Mouse (Mus musculus) hindbrain, embryonic 13.5 days (tissue): Measurements from ENCODE around the gene Mdga2. TPM values are rescaled to one million over a fixed set of nuclear protein-coding genes. Genes with fewer than 3 reads are reported as not detected.

Source experiments
- ATAC-seq: fragments of 200-750 bp; cut with Nextera tagmentation; 2 replicates; pipeline ENCODE4 v1.8.0; 2017; ENCODE audit warnings: moderate TSS enrichment; ENCODE audit not compliant: low FRiP score
- H3K27ac ChIP-seq: fragments of 300-500 bp; sonication (generic); 2 replicates; pipeline ENCODE4 v1.5.1; 2015; ENCODE audit warnings: inconsistent platforms, mild to moderate bottlenecking, moderate library complexity
- H3K27me3 ChIP-seq: fragments of 300-500 bp; sonication (generic); 2 replicates; pipeline ENCODE4 v1.6.1; 2015; ENCODE audit warnings: mild to moderate bottlenecking, inconsistent platforms
- H3K36me3 ChIP-seq: fragments of 300-500 bp; sonication (generic); 2 replicates; pipeline ENCODE4 v1.6.1; 2015; ENCODE audit warnings: mild to moderate bottlenecking, inconsistent platforms
- H3K4me1 ChIP-seq: fragments of 300-500 bp; sonication (generic); replicated peaks from 2 replicates; pipeline ENCODE4 v1.6.1; 2015; ENCODE audit warnings: inconsistent platforms
- H3K4me2 ChIP-seq: fragments of 300-500 bp; sonication (generic); 2 replicates; pipeline ENCODE4 v1.6.1; 2015; ENCODE audit warnings: inconsistent platforms, mild to moderate bottlenecking, moderate library complexity
- H3K4me3 ChIP-seq: fragments of 300-500 bp; sonication (generic); 2 replicates; pipeline ENCODE4 v1.5.1; 2015; ENCODE audit warnings: mild to moderate bottlenecking, inconsistent platforms
- H3K9ac ChIP-seq: fragments of 300-500 bp; sonication (generic); 2 replicates; pipeline ENCODE4 v1.6.1; 2015; ENCODE audit warnings: mild to moderate bottlenecking, inconsistent platforms
- H3K9me3 ChIP-seq: fragments of 300-500 bp; sonication (generic); 2 replicates; pipeline ENCODE4 v1.6.1; 2016; ENCODE audit warnings: inconsistent platforms
- WGBS: fragments of 180-500 bp; shearing (Covaris S2); methylation state at CpG from one replicate; pipeline ENCODE4 v1.1.7; 2015; 5-methylcytosine and 5-hydroxymethylcytosine counted together
- polyA plus RNA-seq: library from polyadenylated mRNA; unstranded; fragments of >200 nt; fragmentation: Nextera tagmentation; extraction: Ambion mirVana; gene quantifications from 2 replicates; pipeline ENCODE4 v1.2.1, GENCODE M21; 2015

Gene Mdga2
- polyA plus RNA-seq, 1 experiment from 2014 or later = 24.5 TPM

DNA sequence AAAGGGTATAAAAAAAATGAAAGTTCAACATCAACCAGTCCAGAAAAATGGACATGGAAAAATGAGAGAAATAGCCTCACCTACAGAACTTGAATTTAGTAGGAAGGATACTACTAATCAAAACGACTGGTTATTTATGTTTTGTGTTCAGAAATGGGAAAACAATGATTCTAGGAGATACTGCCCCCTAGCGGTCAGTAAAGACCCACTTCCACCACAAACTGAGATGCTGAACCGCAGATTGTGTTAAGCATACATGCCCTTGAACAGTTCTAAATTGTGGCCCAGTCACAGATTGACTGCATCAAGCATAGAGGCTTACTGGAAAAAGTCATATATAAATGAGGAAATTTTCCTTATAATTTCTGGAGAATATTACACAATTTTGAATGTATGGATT lies 369.2 kb downstream of the Mdga2 start:
- Histone ChIP-seq H3K27me3 (no peaks in the 10 kb centered on the region), H3K4me2 (no peak overlapping the region), H3K9ac (no peak overlapping the region), H3K27ac (no peak overlapping the region), H3K36me3 (no peaks in the 10 kb centered on the region), H3K4me1 (no peaks in the 10 kb centered on the region), H3K9me3 (no peaks in the 10 kb centered on the region), H3K4me3 (no peak overlapping the region)
- ATAC-seq = no peak
- WGBS = 19% methylated on average over 3 of the region's 3 CpGs

DNA sequence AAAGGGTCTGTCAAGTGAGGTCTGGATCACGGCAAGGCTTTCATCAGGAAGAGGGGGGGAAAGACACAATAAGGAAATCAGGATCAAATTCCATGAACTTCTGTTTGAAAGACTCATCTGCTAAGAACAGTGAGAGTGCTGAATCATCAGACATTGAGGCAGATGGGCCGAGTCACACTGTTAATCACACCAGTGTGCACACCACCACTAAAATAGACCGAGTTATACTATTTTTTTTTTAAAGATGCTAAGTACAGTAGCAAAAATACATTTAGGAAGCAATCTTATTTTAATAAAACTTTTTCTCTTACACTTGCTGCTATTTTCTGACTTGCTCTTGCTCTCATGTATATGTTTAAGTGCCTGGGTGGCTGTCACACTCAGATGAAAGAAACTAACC lies 382.0 kb downstream of the Mdga2 start:
- Histone ChIP-seq H3K27ac (no peak overlapping the region), H3K36me3 (no peaks in the 10 kb centered on the region), H3K27me3 (no peaks in the 10 kb centered on the region), H3K9ac (no peak overlapping the region), H3K4me1 (no peaks in the 10 kb centered on the region), H3K4me2 (no peak overlapping the region), H3K9me3 (no peaks in the 10 kb centered on the region), H3K4me3 (no peak overlapping the region)
- WGBS = 59% methylated on average over 3 of the region's 3 CpGs
- ATAC-seq = no peak

DNA sequence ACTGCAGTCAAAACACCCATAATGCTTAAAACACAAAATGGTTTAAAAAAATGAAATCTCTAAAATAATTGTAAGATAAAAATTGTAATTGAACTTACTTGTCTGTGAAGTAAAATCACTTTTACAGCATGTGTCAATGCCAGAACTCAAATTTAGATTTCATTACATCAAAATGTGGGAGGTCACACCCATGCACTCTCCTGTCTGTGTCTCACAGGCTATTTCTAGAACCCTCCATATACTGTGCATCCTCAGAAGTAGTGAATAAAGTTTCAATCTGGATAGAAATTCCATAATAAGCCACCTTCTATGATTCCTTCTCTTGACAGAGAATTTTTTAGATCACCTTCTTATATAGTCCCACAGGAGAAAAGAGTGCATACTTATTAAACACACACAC lies 466.7 kb downstream of the Mdga2 start:
- Histone ChIP-seq H3K4me2 (no peak overlapping the region), H3K9ac (no peak overlapping the region), H3K4me1 (no peaks in the 10 kb centered on the region), H3K36me3 (no peaks in the 10 kb centered on the region), H3K9me3 (no peaks in the 10 kb centered on the region), H3K27ac (no peak overlapping the region), H3K4me3 (no peak overlapping the region), H3K27me3 (no peaks in the 10 kb centered on the region)
- ATAC-seq = no peak

DNA sequence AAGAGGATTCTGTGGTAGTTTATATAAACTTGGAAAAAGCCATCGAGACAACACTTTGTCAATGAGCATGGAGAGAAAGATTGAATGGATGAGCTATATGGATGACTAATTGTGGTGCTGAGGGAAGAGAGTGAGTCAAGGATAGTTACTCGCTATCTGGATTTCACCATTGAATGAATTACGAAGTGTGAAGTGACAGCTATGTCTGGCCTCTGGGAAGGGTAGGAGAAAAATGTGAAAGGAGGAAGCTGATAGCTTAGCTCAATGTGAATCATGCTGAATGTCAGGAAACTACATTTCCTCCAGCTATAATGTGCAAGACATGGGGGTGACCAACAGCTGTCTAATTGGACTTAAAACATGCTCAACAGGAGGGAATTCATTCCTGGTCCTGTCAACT lies 487.8 kb downstream of the Mdga2 start:
- ATAC-seq = no peak

DNA sequence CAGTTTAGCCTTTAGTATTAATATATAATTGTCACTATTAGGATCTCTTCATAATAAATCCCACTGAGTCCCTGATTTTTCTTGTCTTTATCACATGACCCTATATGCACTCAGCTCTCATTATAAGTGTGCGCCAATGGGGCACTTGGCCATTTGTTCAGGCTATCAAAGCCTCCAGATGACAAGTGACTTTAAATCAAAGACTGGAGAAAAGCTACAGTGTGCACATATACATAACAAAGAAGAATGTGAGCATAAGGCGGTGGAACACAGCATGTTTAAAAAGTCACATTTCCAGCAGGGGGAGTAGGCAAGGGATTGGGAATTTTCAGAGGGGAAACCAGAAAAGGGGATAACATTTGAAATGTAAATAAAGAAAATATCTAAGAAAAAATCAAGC lies 497.9 kb downstream of the Mdga2 start:
- ATAC-seq = no peak
- H3K9me3 ChIP-seq = no peaks in the 10 kb centered on the region
- H3K36me3 ChIP-seq = no peaks in the 10 kb centered on the region
- no peaks in the 10 kb centered on the region for H3K27me3 ChIP-seq
- no peak overlapping the region for H3K9ac ChIP-seq
- WGBS = 30% methylated on average over 2 of the region's 2 CpGs
- no peaks in the 10 kb centered on the region for H3K4me1 ChIP-seq
- no peak overlapping the region for H3K27ac ChIP-seq
- no peak overlapping the region for H3K4me3 ChIP-seq
- H3K4me2 ChIP-seq = no peak overlapping the region

More for the DNA sequence above, 487.8 kb downstream of the Mdga2 start:
- Histone ChIP-seq H3K36me3 (no peaks in the 10 kb centered on the region), H3K9ac (no peak overlapping the region), H3K4me3 (no peak overlapping the region), H3K4me1 (no peaks in the 10 kb centered on the region), H3K27me3 (no peaks in the 10 kb centered on the region), H3K4me2 (no peak overlapping the region), H3K9me3 (no peaks in the 10 kb centered on the region), H3K27ac (no peak overlapping the region)
- WGBS = 69% methylated on average over 3 of the region's 3 CpGs

DNA sequence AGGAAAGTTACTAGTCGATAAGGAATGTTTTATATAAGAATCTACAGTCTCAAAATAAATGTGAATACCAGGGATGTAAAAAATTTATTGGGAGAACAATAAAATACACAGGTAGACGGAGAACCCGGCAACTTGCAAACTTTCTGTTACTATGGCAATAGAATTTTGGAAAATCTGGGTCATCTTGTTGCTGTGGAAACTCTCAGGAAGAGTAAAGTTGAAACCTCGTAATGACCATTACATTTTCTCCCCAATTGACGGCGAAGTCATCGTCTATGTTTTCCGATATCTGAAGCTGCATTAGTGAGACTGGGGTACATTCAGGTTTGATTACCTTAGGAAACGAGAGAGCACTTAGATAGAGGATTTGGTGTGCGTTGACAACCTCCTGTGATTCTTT lies 514.0 kb downstream of the Mdga2 start:
- 85% methylated on average over 10 of the region's 10 CpGs for WGBS
- Histone ChIP-seq H3K9me3 (no peaks in the 10 kb centered on the region), H3K4me3 (no peak overlapping the region), H3K27ac (no peak overlapping the region), H3K4me2 (no peak overlapping the region), H3K36me3 (no peaks in the 10 kb centered on the region), H3K27me3 (no peaks in the 10 kb centered on the region), H3K9ac (no peak overlapping the region), H3K4me1 (no peaks in the 10 kb centered on the region)
- ATAC-seq = no peak

DNA sequence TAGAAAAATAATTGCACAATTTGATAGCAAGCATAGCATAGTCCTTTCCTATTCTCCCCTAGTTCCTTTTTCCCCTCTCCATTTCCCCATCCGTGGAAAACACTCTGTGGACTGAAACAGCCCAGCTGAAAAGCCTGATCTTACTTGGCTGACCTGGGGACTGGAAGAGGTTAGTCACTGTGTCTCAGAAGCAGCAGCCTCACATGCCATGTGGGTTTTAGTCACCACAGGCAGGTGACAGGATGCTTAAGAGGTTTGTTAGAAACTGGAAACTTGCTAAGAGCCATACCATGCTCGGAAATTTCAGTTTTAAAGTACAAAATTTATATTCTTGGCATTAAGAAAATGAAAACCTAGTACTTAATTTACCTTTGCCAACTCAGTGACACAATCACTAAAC lies 514.9 kb downstream of the Mdga2 start:
- H3K9me3 ChIP-seq = no peaks in the 10 kb centered on the region
- no peaks in the 10 kb centered on the region for H3K4me1 ChIP-seq
- H3K4me2 ChIP-seq = no peak overlapping the region
- H3K27me3 ChIP-seq = no peaks in the 10 kb centered on the region
- 34% methylated on average over 2 of the region's 2 CpGs for WGBS
- H3K27ac ChIP-seq = no peak overlapping the region
- no peak overlapping the region for H3K4me3 ChIP-seq
- ATAC-seq = no peak
- H3K36me3 ChIP-seq = no peaks in the 10 kb centered on the region
- no peak overlapping the region for H3K9ac ChIP-seq

DNA sequence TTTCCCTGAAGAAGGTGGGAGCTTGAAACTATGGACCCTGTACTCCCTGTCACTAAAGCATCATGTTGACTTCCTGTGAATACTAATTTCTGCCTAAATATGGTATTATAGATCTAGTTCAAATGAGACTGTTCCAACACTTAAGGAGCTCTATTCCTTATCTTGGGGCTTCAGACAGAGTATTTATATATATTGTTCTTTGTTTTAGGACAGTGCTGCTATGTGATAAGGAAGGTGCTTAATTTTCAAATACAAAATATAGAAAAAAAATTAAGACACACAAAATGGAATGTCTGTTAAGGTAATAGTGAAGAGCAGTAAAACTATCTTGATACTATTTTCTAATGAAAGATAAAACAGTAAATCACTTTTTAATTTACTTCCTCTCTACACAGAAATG lies 517.3 kb downstream of the Mdga2 start:
- ATAC-seq = no peak
- no peak overlapping the region for H3K4me3 ChIP-seq
- no peaks in the 10 kb centered on the region for H3K27me3 ChIP-seq
- no peaks in the 10 kb centered on the region for H3K4me1 ChIP-seq
- H3K4me2 ChIP-seq = no peak overlapping the region
- no peak overlapping the region for H3K9ac ChIP-seq
- H3K36me3 ChIP-seq = no peaks in the 10 kb centered on the region
- H3K27ac ChIP-seq = no peak overlapping the region
- no peaks in the 10 kb centered on the region for H3K9me3 ChIP-seq

DNA sequence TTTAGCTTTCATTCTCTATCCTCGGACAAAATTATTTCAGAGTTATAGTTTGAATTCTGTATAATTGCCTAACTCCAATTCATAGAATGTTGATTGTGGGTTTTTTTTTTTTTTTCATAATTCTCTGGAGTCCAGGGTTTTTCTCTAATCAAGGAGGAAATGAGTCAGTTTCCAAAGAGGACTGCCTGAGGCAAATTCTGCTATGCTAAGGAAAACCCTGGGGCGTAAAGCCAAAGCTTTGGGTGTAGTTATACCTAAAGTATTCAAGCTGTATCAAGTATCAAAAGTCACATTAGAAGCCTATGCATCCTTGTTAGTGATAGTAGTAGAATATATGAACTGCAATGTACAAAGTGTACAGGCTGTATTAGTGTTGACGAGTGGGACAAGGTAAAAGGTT lies 519.6 kb downstream of the Mdga2 start:
- no peaks in the 10 kb centered on the region for H3K4me1 ChIP-seq
- H3K4me2 ChIP-seq = no peak overlapping the region
- no peak overlapping the region for H3K27ac ChIP-seq
- no peak overlapping the region for H3K4me3 ChIP-seq
- no peak for ATAC-seq
- WGBS = 91% methylated on average over 3 of the region's 3 CpGs
- H3K36me3 ChIP-seq = no peaks in the 10 kb centered on the region
- H3K9ac ChIP-seq = no peak overlapping the region
- no peaks in the 10 kb centered on the region for H3K27me3 ChIP-seq
- no peaks in the 10 kb centered on the region for H3K9me3 ChIP-seq

DNA sequence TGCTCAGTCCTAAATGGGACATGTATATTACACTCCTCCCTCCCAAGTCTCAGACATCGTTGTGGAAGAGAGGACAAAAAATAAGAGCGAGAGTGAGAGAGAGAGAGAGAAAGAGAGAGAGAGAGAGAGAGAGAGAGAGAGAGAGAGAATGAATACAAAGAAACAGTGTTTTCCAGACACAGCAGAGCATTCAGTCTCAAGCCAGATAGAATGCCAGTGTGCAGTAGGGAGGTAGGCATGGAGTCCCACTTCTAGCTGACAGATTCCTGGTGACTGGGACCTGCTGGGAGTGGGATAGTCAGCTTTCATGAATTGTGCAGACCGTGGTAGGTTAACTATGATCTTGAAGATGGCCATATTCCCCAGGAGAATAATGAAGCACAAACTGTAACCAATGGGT lies 542.8 kb downstream of the Mdga2 start:
- no peaks in the 10 kb centered on the region for H3K9me3 ChIP-seq
- H3K27ac ChIP-seq = no peak overlapping the region
- no peak for ATAC-seq
- 79% methylated on average over 3 of the region's 3 CpGs for WGBS
- H3K9ac ChIP-seq = no peak overlapping the region
- no peaks in the 10 kb centered on the region for H3K36me3 ChIP-seq
- H3K4me1 ChIP-seq = no peaks in the 10 kb centered on the region
- H3K27me3 ChIP-seq = no peaks in the 10 kb centered on the region
- no peak overlapping the region for H3K4me2 ChIP-seq
- H3K4me3 ChIP-seq = no peak overlapping the region

DNA sequence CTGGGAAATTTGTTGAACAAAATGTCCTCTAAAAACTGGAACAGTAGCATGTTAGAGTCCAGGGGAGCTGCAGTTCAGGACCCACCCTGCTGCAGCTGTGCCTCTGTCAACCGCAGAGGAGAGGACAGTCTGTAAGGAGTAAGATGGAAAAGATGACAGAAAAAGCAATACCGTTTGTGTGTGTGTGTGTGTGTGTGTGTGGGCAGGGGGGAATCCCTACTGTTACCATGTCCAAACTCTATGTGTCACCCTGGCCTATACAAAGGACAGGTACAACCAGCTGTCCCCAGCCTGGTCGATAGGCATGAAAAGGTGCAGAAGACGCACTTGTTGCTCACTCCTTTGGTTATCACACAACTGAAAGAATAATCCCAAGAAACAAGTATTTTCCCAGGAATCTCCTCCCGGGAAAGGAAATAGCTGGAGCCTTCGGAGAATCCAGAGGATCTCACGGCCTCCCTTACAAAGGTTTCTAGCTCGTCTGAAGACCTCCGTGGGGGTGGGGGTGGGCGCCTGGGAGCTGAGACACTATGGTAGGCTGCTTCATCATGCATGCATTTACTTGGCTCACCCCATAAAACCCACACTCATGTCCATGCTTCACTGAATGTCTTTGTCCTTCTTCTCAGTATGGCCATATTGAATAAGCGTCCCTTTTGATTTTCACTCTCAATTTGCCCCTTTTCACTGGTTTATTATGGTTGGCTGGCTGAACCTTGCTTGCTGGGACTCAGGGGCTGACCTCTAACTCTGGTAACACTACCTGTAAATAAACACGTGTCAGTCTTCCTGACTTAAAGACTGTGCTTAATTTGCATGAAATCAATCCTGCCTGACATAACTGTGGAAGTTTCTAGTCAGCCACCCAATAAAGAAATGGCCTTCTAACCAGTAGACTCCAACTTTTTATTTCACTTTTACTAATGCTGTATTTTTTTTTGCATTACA lies 573.5 kb downstream of the Mdga2 start:
- Histone ChIP-seq H3K36me3 (no peaks in the 10 kb centered on the region), H3K27me3 (no peaks in the 10 kb centered on the region), H3K4me3 (no peak overlapping the region), H3K4me2 (no peak overlapping the region), H3K9ac (no peak overlapping the region), H3K4me1 (no peaks in the 10 kb centered on the region; the same call in 1 of the 2 replicates), H3K27ac (no peak overlapping the region), H3K9me3 (no peaks in the 10 kb centered on the region)
- WGBS = 38% methylated on average over 12 of the region's 12 CpGs
- ATAC-seq = no peak

DNA sequence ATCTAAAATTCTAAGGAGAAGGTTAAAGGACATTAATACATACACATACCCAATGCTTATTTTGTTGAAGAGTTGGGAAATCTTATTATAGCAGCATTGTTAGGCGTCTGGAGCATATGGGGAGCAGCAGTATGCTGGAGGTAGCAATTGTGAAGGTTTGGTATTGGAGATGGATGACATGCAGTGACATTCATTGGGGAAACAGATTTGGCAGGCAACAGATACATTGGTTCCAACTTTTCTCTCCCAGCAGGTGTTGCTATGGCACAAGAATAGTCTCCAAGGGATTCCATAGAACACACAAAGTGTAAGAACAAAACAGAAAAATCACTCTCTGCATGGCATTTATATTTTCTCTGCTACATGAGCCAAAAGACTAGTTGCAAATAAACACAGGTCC lies 581.9 kb downstream of the Mdga2 start:
- Histone ChIP-seq H3K4me2 (no peak overlapping the region), H3K4me1 (no peaks in the 10 kb centered on the region), H3K27ac (no peak overlapping the region), H3K27me3 (no peaks in the 10 kb centered on the region), H3K4me3 (no peak overlapping the region), H3K9ac (no peak overlapping the region), H3K36me3 (no peaks in the 10 kb centered on the region), H3K9me3 (no peaks in the 10 kb centered on the region)
- peak; percentile 32; the same call in 1 of the 2 replicates for ATAC-seq
- WGBS = 56% methylated on average over 1 of the region's 1 CpGs

DNA sequence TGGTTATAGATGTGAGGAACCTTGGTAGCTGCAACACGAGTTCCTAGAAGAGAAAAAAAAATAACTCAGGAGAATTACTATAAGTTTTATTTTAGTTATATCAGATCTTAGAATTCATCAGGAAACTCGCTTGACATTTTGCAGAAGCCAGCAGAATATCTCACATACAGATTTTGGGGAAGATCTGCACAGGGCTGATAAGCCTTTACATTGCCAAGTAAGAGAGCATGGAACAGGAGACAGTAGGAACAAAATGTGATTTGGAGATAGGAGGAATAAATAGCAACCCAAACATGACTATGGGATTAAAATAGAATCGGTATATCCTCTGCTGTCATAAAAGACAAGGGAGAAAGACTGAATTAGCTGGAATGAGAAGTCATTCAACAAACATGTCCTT lies 602.4 kb downstream of the Mdga2 start:
- WGBS = 90% methylated on average over 3 of the region's 3 CpGs
- Histone ChIP-seq H3K4me3 (no peak overlapping the region), H3K9ac (no peak overlapping the region), H3K27ac (no peak overlapping the region), H3K4me2 (no peak overlapping the region), H3K4me1 (no peaks in the 10 kb centered on the region), H3K27me3 (no peaks in the 10 kb centered on the region), H3K36me3 (no peaks in the 10 kb centered on the region), H3K9me3 (no peaks in the 10 kb centered on the region)
- ATAC-seq = no peak
